Mouse (Mus musculus): ENCODE results near the gene Fam171a1. TPM values are rescaled to one million over a fixed set of nuclear protein-coding genes. Genes with fewer than 3 reads are reported as not detected.
A peak's percentile ranks its signal among the peaks of the same experiment; 100 is the strongest.

Gene Fam171a1
- polyA plus RNA-seq, 1 experiment from 2014 or later, result 38.5 TPM

- ATAC-seq (ENCODE audit: low FRiP score), result peak; percentile 94
- no peaks in the 10 kb centered on the region for H3K27me3 ChIP-seq
- no peaks in the 10 kb centered on the region for H3K9me3 ChIP-seq
- H3K4me3 ChIP-seq (replicated peaks), result peak overlapping the region; percentile 84
- peak overlapping the region; percentile 89 for H3K9ac ChIP-seq
- H3K27ac ChIP-seq, result peak overlapping the region; percentile 90
- under 1% methylated on average over 84 of the region's 93 CpGs for WGBS
- H3K36me3 ChIP-seq (replicated peaks), result no peaks in the 10 kb centered on the region
- H3K4me1 ChIP-seq, result peaks cover 16% of the 10 kb centered on the region
- peak overlapping the region; percentile 62 for H3K4me2 ChIP-seq
Measured at GRCm38 (mm10) chr2:3118203-3118941, 4.3 kb downstream of the Fam171a1 start.

- Histone ChIP-seq H3K9me3 (no peaks in the 10 kb centered on the region), H3K27me3 (no peaks in the 10 kb centered on the region), H3K4me2 (peak overlapping the region; percentile 62), H3K4me3 (replicated peaks) (peak overlapping the region; percentile 84), H3K4me1 (peaks cover 16% of the 10 kb centered on the region), H3K36me3 (replicated peaks) (no peaks in the 10 kb centered on the region), H3K27ac (peak overlapping the region; percentile 90), H3K9ac (peak overlapping the region; percentile 89)
- peak; percentile 34; the same call in 1 of the 2 replicates for ATAC-seq (ENCODE audit: low FRiP score)
- WGBS, result 0% methylated on average over 13 of the region's 16 CpGs
Measured at GRCm38 (mm10) chr2:3118969-3119368, 4.9 kb downstream of the Fam171a1 start.

GRCm38 (mm10) chr2:3119371-3119935, 5.4 kb downstream of the Fam171a1 start:
- ATAC-seq (ENCODE audit: low FRiP score), result no peak
- WGBS, result 35% methylated on average over 4 of the region's 4 CpGs
- H3K9me3 ChIP-seq, result no peaks in the 10 kb centered on the region
- peak overlapping the region; percentile 89 for H3K9ac ChIP-seq
- no peaks in the 10 kb centered on the region for H3K27me3 ChIP-seq
- peaks cover 16% of the 10 kb centered on the region for H3K4me1 ChIP-seq
- peak overlapping the region; percentile 84 for H3K4me3 ChIP-seq (replicated peaks)
- peak overlapping the region; percentile 62 for H3K4me2 ChIP-seq
- H3K27ac ChIP-seq, result no peak overlapping the region
- no peaks in the 10 kb centered on the region for H3K36me3 ChIP-seq (replicated peaks)

GRCm38 (mm10) chr2:3122571-3122970, 8.5 kb downstream of the Fam171a1 start:
- Histone ChIP-seq H3K27ac (no peak overlapping the region), H3K36me3 (replicated peaks) (no peaks in the 10 kb centered on the region), H3K4me1 (peaks cover 16% of the 10 kb centered on the region), H3K27me3 (no peaks in the 10 kb centered on the region), H3K4me2 (no peak overlapping the region), H3K4me3 (replicated peaks) (no peak overlapping the region), H3K9me3 (no peaks in the 10 kb centered on the region), H3K9ac (no peak overlapping the region)
- 82% methylated on average over 4 of the region's 4 CpGs for WGBS
- ATAC-seq (ENCODE audit: low FRiP score), result no peak

GRCm38 (mm10) chr2:3127256-3127883, 13.3 kb downstream of the Fam171a1 start:
- no peak for ATAC-seq (ENCODE audit: low FRiP score)
- 89% methylated on average over 4 of the region's 4 CpGs for whole genome bisulfite sequencing
- Histone ChIP-seq H3K36me3 (replicated peaks) (no peaks in the 10 kb centered on the region), H3K4me1 (0 out of 2 replicates have a peak, but pooled peaks cover 7% of the 10 kb centered on the region), H3K9me3 (no peaks in the 10 kb centered on the region), H3K9ac (no peak overlapping the region), H3K27me3 (no peaks in the 10 kb centered on the region), H3K27ac (no peak overlapping the region), H3K4me2 (no peak overlapping the region), H3K4me3 (replicated peaks) (no peak overlapping the region)

- H3K9me3 ChIP-seq, result no peaks in the 10 kb centered on the region
- 68% methylated on average over 4 of the region's 4 CpGs for WGBS
- no peak for ATAC-seq (ENCODE audit: low FRiP score)
Measured at GRCm38 (mm10) chr2:3128344-3128871, 14.4 kb downstream of the Fam171a1 start.

GRCm38 (mm10) chr2:3128910-3129309, 14.9 kb downstream of the Fam171a1 start:
- Histone ChIP-seq H3K27ac (no peak overlapping the region), H3K9me3 (no peaks in the 10 kb centered on the region), H3K4me2 (no peak overlapping the region), H3K4me3 (replicated peaks) (no peak overlapping the region), H3K27me3 (no peaks in the 10 kb centered on the region), H3K36me3 (replicated peaks) (no peaks in the 10 kb centered on the region), H3K4me1 (peaks cover 9% of the 10 kb centered on the region; the same call in 1 of the 2 replicates), H3K9ac (no peak overlapping the region)
- no peak for ATAC-seq (ENCODE audit: low FRiP score)
- WGBS, result 53% methylated on average over 2 of the region's 2 CpGs

More at GRCm38 (mm10) chr2:3128344-3128871, 14.4 kb downstream of the Fam171a1 start:
- Histone ChIP-seq H3K4me3 (replicated peaks) (no peak overlapping the region), H3K27me3 (no peaks in the 10 kb centered on the region), H3K9ac (no peak overlapping the region), H3K36me3 (replicated peaks) (no peaks in the 10 kb centered on the region), H3K27ac (no peak overlapping the region), H3K4me1 (0 out of 2 replicates have a peak, but pooled peaks cover 7% of the 10 kb centered on the region), H3K4me2 (no peak overlapping the region)

- 84% methylated on average over 9 of the region's 9 CpGs for WGBS
- H3K36me3 ChIP-seq (replicated peaks), result no peaks in the 10 kb centered on the region
- H3K9me3 ChIP-seq, result no peaks in the 10 kb centered on the region
- no peak overlapping the region for H3K4me3 ChIP-seq (replicated peaks)
- no peak overlapping the region for H3K27ac ChIP-seq
- H3K27me3 ChIP-seq, result no peaks in the 10 kb centered on the region
- H3K4me1 ChIP-seq, result peaks cover 31% of the 10 kb centered on the region
- no peak overlapping the region for H3K4me2 ChIP-seq
- no peak for ATAC-seq (ENCODE audit: low FRiP score)
- H3K9ac ChIP-seq, result no peak overlapping the region
Measured at GRCm38 (mm10) chr2:3132473-3132872, 18.4 kb downstream of the Fam171a1 start.

- Histone ChIP-seq H3K36me3 (replicated peaks) (no peaks in the 10 kb centered on the region), H3K27me3 (no peaks in the 10 kb centered on the region), H3K4me2 (no peak overlapping the region), H3K9me3 (no peaks in the 10 kb centered on the region), H3K9ac (no peak overlapping the region), H3K27ac (no peak overlapping the region), H3K4me1 (peaks cover 40% of the 10 kb centered on the region), H3K4me3 (replicated peaks) (no peak overlapping the region)
- no peak for ATAC-seq (ENCODE audit: low FRiP score)
- 37% methylated on average over 12 of the region's 12 CpGs for WGBS
Measured at GRCm38 (mm10) chr2:3134580-3135296, 20.7 kb downstream of the Fam171a1 start.

- Histone ChIP-seq H3K9ac (no peak overlapping the region), H3K4me2 (no peak overlapping the region), H3K9me3 (no peaks in the 10 kb centered on the region), H3K27me3 (no peaks in the 10 kb centered on the region), H3K36me3 (replicated peaks) (no peaks in the 10 kb centered on the region), H3K27ac (no peak overlapping the region), H3K4me1 (peaks cover 42% of the 10 kb centered on the region), H3K4me3 (replicated peaks) (no peak overlapping the region)
- 29% methylated on average over 2 of the region's 2 CpGs for WGBS
- ATAC-seq (ENCODE audit: low FRiP score), result no peak
Measured at GRCm38 (mm10) chr2:3135297-3135684, 21.3 kb downstream of the Fam171a1 start.

- H3K4me2 ChIP-seq, result no peak overlapping the region
- H3K9me3 ChIP-seq, result no peaks in the 10 kb centered on the region
- H3K4me1 ChIP-seq, result peaks cover 47% of the 10 kb centered on the region
- no peak overlapping the region for H3K4me3 ChIP-seq (replicated peaks)
- no peak for ATAC-seq (ENCODE audit: low FRiP score)
- 73% methylated on average over 2 of the region's 2 CpGs for WGBS
- H3K27me3 ChIP-seq, result no peaks in the 10 kb centered on the region
- H3K9ac ChIP-seq, result no peak overlapping the region
- H3K27ac ChIP-seq, result no peak overlapping the region
- no peaks in the 10 kb centered on the region for H3K36me3 ChIP-seq (replicated peaks)
Measured at GRCm38 (mm10) chr2:3138308-3138707, 24.3 kb downstream of the Fam171a1 start.

GRCm38 (mm10) chr2:3139065-3139464, 25.0 kb downstream of the Fam171a1 start:
- no peak overlapping the region for H3K4me3 ChIP-seq (replicated peaks)
- ATAC-seq (ENCODE audit: low FRiP score), result no peak
- 90% methylated on average over 2 of the region's 2 CpGs for WGBS
- no peaks in the 10 kb centered on the region for H3K9me3 ChIP-seq
- H3K36me3 ChIP-seq (replicated peaks), result no peaks in the 10 kb centered on the region
- peaks cover 44% of the 10 kb centered on the region for H3K4me1 ChIP-seq
- no peak overlapping the region for H3K4me2 ChIP-seq
- no peak overlapping the region for H3K9ac ChIP-seq
- no peak overlapping the region for H3K27ac ChIP-seq
- no peaks in the 10 kb centered on the region for H3K27me3 ChIP-seq

Measured in forebrain, embryonic 12.5 days (tissue).